Mouse (Mus musculus) limb, embryonic 14.5 days (tissue): Measurements from ENCODE around the gene Trim16. TPM values are rescaled to one million over a fixed set of nuclear protein-coding genes. Genes with fewer than 3 reads are reported as not detected.

Source experiments
- ATAC-seq: fragments of 200-750 bp; cut with Nextera tagmentation; 2 replicates; pipeline ENCODE4 v1.8.0; 2017; ENCODE audit warnings: low read depth, moderate number of reproducible peaks, moderate TSS enrichment; ENCODE audit not compliant: low FRiP score
- DNase-seq: peaks from one replicate; pipeline ENCODE4 v3.0.0-alpha.2; 2015; ENCODE audit warnings: low spot score
- H3K27ac ChIP-seq: fragments of 300-500 bp; sonication (generic); replicated peaks from 2 replicates; pipeline ENCODE4 v1.5.1; 2014; ENCODE audit warnings: low read depth, mild to moderate bottlenecking, low read length, moderate library complexity, mixed read lengths
- H3K27me3 ChIP-seq: fragments of 300-500 bp; sonication (generic); 2 replicates; pipeline ENCODE4 v1.6.1; 2014; ENCODE audit warnings: low read length, mixed read lengths; ENCODE audit not compliant: control insufficient read depth, insufficient read depth
- H3K36me3 ChIP-seq: fragments of 300-500 bp; sonication (generic); 2 replicates; pipeline ENCODE4 v1.6.1; 2014; ENCODE audit warnings: mild to moderate bottlenecking, low read length, moderate library complexity, mixed read lengths; ENCODE audit not compliant: control insufficient read depth, insufficient read depth
- H3K4me1 ChIP-seq: fragments of 300-500 bp; sonication (generic); 2 replicates; pipeline ENCODE4 v1.6.1; 2014; ENCODE audit warnings: antibody characterized with exemption, low read length, mixed read lengths; ENCODE audit not compliant: control insufficient read depth, insufficient read depth
- H3K4me2 ChIP-seq: fragments of 300-500 bp; sonication (generic); replicated peaks from 2 replicates; pipeline ENCODE4 v1.6.1; 2014; ENCODE audit warnings: low read depth, mild to moderate bottlenecking, low read length, moderate library complexity; ENCODE audit not compliant: severe bottlenecking
- H3K4me3 ChIP-seq: fragments of 300-500 bp; sonication (generic); replicated peaks from 2 replicates; pipeline ENCODE4 v1.5.1; 2014; ENCODE audit warnings: low read length
- H3K9ac ChIP-seq: fragments of 300-500 bp; sonication (generic); 2 replicates; pipeline ENCODE4 v1.6.1; 2014; ENCODE audit warnings: mild to moderate bottlenecking, low read depth, low read length, moderate library complexity; ENCODE audit not compliant: severe bottlenecking
- H3K9me3 ChIP-seq: fragments of 300-500 bp; sonication (generic); 2 replicates; pipeline ENCODE4 v1.6.1; 2016; ENCODE audit warnings: low read length; ENCODE audit not compliant: control insufficient read depth
- POLR2A ChIP-seq: fragments of 200-500 bp; IDR thresholded peaks from 2 replicates; pipeline ENCODE4 v1.8.0; 2012; ENCODE audit warnings: inconsistent platforms, mild to moderate bottlenecking, moderate library complexity, borderline replicate concordance; ENCODE audit not compliant: insufficient read depth, insufficient read length; ENCODE audit errors: extremely low read depth
- WGBS: fragments of 180-500 bp; shearing (Covaris S2); extraction: QIAGEN DNeasy Blood & Tissue Kit; methylation state at CpG from one replicate; pipeline ENCODE4 v1.1.7; 2014; 5-methylcytosine and 5-hydroxymethylcytosine counted together
- polyA plus RNA-seq, 2 experiments: library from polyadenylated mRNA; depleted of rRNA in 1 of 2; stranded (reverse) in 1 of 2; unstranded in 1 of 2; fragments of >200 nt; fragmentation: Nextera tagmentation in 1 of 2; extraction: Ambion mirVana in 1 of 2; gene quantifications; 2 replicates each; pipeline versions ENCODE4 v1.2.1 to v1.2.3; 2012 to 2014

Gene Trim16
- polyA plus RNA-seq, 2 experiments: 14.3 to 19.8 TPM

- Histone ChIP-seq H3K4me2 (no peak overlapping the region), H3K27me3 (no peaks in the 10 kb centered on the region), H3K36me3 (no peaks in the 10 kb centered on the region), H3K27ac (no peak overlapping the region), H3K9ac (no peak overlapping the region), H3K4me3 (no peak overlapping the region), H3K4me1 (no peaks in the 10 kb centered on the region), H3K9me3 (no peaks in the 10 kb centered on the region; the same call in 1 of the 2 replicates)
- no peak for TF ChIP-seq POLR2A
- DNase-seq (no peak), ATAC-seq (no peak)
- 76% methylated on average over 2 of the region's 2 CpGs for WGBS
Observed at GRCm38 (mm10) chr11:62807965-62808364, 12.1 kb upstream of the Trim16 start.

DNA sequence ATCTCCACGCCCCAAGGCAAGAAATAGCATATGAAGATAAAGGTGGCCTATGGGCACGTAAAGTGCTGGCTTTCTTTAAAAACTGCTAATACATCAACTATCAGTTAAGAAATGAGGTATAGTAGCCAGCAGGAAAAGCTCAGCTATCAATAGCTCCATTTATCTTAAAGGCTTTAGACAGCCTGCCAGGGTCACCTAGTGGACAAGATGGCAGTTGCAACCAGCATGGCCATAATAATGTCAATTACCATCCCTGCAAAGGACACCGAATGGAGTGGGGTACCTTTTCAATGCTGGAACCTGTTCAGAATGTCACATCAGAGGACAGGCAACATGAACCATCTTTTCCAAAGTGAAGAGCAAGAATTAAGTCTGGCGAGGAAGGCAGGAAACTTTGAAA, 10.8 kb upstream of the Trim16 start:
- no peak for TF ChIP-seq POLR2A
- no peak overlapping the region for H3K27ac ChIP-seq
- H3K9ac ChIP-seq: no peak overlapping the region
- no peak overlapping the region for H3K4me2 ChIP-seq
- 73% methylated on average over 4 of the region's 4 CpGs for WGBS
- H3K36me3 ChIP-seq: no peaks in the 10 kb centered on the region
- H3K9me3 ChIP-seq: no peaks in the 10 kb centered on the region; the same call in 1 of the 2 replicates
- H3K4me1 ChIP-seq: no peaks in the 10 kb centered on the region
- no peaks in the 10 kb centered on the region for H3K27me3 ChIP-seq
- no peak for ATAC-seq
- DNase-seq: no peak
- H3K4me3 ChIP-seq: no peak overlapping the region

DNA sequence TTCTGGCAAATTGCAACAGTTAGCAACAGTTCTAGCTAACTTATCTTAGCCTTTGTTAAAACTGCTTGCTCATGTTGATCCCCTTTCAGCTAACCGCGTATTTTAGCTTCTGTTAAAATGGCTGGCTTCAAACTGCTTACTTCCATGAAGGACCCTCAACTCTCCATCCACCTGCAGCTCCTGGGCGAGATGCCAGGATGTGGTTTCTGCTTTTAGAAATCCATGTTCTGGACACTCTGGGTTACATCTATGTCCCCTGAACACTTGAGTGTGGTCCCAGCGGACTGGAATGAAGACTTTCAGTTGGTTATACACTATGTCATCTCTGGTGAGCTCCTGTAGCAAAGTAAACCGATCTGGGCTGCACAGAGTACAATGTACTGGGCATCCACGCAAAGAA, 7.8 kb upstream of the Trim16 start:
- H3K27me3 ChIP-seq: no peaks in the 10 kb centered on the region
- ATAC-seq (no peak), DNase-seq (no peak)
- TF ChIP-seq POLR2A: no peak
- 90% methylated on average over 6 of the region's 6 CpGs for WGBS
- no peaks in the 10 kb centered on the region for H3K9me3 ChIP-seq
- no peaks in the 10 kb centered on the region; the same call in 1 of the 2 replicates for H3K4me1 ChIP-seq
- no peak overlapping the region for H3K27ac ChIP-seq
- no peaks in the 10 kb centered on the region for H3K36me3 ChIP-seq
- H3K4me2 ChIP-seq: no peak overlapping the region
- H3K9ac ChIP-seq: no peak overlapping the region
- no peak overlapping the region for H3K4me3 ChIP-seq

DNA sequence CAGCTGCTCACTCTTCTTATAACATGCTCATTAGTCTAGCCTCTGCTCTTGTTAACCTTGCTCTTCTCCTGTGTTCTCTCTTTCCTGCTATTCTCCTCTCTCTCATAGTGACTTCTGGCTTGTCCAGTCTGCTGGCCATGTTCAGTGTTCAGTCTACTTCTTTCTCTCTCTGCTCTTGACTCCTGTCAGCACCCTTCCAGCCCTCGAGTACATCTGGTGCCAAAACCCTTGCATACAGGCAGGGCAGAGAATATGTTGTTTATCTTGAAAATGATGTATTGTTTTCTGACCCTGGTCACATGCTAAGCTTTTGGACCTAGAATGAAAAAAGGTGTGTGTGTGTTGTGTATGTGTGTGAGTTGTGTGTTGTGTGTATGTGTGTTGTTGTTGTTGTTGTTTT, 6.5 kb upstream of the Trim16 start:
- ATAC-seq (no peak), DNase-seq (no peak)
- 65% methylated on average over 1 of the region's 1 CpGs for WGBS

GRCm38 (mm10) chr11:62813970-62814624, 5.9 kb upstream of the Trim16 start:
- ATAC-seq (no peak), DNase-seq (no peak)
- Histone ChIP-seq H3K9me3 (no peaks in the 10 kb centered on the region), H3K4me1 (no peaks in the 10 kb centered on the region; the same call in 1 of the 2 replicates), H3K36me3 (no peaks in the 10 kb centered on the region), H3K4me2 (no peak overlapping the region), H3K9ac (no peak overlapping the region), H3K4me3 (no peak overlapping the region), H3K27ac (no peak overlapping the region), H3K27me3 (no peaks in the 10 kb centered on the region)
- 64% methylated on average over 6 of the region's 6 CpGs for WGBS
- no peak for TF ChIP-seq POLR2A

More for the DNA sequence above, 6.5 kb upstream of the Trim16 start:
- Histone ChIP-seq H3K27me3 (no peaks in the 10 kb centered on the region), H3K36me3 (no peaks in the 10 kb centered on the region), H3K4me3 (no peak overlapping the region), H3K9me3 (no peaks in the 10 kb centered on the region), H3K4me2 (no peak overlapping the region), H3K27ac (no peak overlapping the region), H3K9ac (no peak overlapping the region), H3K4me1 (no peaks in the 10 kb centered on the region; the same call in 1 of the 2 replicates)
- TF ChIP-seq POLR2A: no peak
